ENCODE assay signal across 11 mouse cellular contexts in genomic region chr19:29882696-29883095, GRCm38 (mm10). TPM values are rescaled to one million over a fixed set of nuclear protein-coding genes. Genes with fewer than 3 reads are reported as not detected.
"Had no signal": no experiment of that assay in that cellular context is flagged by ENCODE, and none has a peak within 500 bp of the region (broad histone marks: within the 10 kb centered on the region; RNA-seq: fewer than 3 reads in every experiment).

No protein-coding gene starts in this region.

- H3K27ac ChIP-seq: limb, embryonic 12.5 days; liver, embryonic 15.5 days; midbrain, embryonic 13.5 days; stomach, embryonic 15.5 days had no signal

- H3K36me3 ChIP-seq: limb, embryonic 12.5 days; liver, embryonic 15.5 days; midbrain, embryonic 13.5 days; stomach, embryonic 15.5 days had no signal

- H3K4me3 ChIP-seq: limb, embryonic 12.5 days; liver, embryonic 15.5 days; midbrain, embryonic 13.5 days; stomach, embryonic 15.5 days had no signal

- DNase-seq: liver; lung, adult 2 months; lung, postnatal 36 days; right cerebral cortex, postnatal 14 days; thymus, adult 2 months; thymus, postnatal 25 days had no signal

- H3K9ac ChIP-seq: limb, embryonic 12.5 days; liver, embryonic 15.5 days; midbrain, embryonic 13.5 days; stomach, embryonic 15.5 days had no signal

- H3K27me3 ChIP-seq: limb, embryonic 12.5 days; liver, embryonic 15.5 days; midbrain, embryonic 13.5 days; stomach, embryonic 15.5 days had no signal

- H3K4me1 ChIP-seq: limb, embryonic 12.5 days; liver, embryonic 15.5 days; midbrain, embryonic 13.5 days; stomach, embryonic 15.5 days had no signal

RNA-seq across cellular contexts. Expression of gene Il33, which starts 42.2 kb away (rescaled TPM):
- total RNA-seq: megakaryocyte progenitor cell, adult 5-6 weeks had no signal
